ENCODE assay signal across 30 mouse cellular contexts in the genomic region with DNA sequence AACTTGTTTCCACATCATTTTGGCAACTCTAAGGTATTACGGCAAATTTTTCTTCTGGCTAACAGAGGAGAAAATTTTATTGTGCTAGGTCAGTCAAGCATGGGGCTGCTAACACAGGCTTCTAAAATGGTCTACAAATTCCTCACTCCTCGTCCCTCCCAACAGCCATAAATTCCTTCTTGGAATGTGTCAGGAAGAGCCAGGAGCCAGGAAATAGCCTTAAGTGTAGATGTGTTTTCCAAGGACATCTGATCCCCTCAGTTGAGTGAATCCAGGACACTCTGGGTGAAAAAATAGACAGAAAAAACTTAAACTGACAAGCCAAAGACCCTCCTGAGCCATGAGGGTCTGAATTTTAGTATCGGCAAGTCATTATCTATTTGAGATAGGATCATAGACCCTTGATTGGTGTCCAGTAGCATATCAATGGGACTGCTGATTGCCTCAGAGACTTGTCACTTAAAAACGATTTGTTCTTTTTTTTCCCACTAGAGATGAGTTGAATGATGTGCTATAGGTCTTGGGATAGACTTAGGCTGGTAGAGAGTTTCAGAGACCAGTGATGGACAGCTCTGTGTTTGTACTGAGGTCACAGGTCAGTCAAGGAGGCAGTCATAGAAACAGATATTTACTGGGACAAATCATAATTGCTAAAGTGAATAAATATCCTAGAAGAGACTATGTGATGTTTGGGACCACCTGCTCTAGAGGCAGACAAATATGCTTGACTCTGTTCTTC. TPM values are rescaled to one million over a fixed set of nuclear protein-coding genes. Genes with fewer than 3 reads are reported as not detected.
DNase-seq lines count a peak whose midpoint lies in the region; ATAC-seq lines count a peak whose summit lies in the region.
"Had no signal": no experiment of that assay in that cellular context is flagged by ENCODE, and none has a peak within 500 bp of the region (broad histone marks: within the 10 kb centered on the region; RNA-seq: fewer than 3 reads in every experiment).

No protein-coding gene starts in this region.

- H3K27me3 ChIP-seq in midbrain, embryonic 11.5 days (ENCODE audit: control insufficient read depth, insufficient read depth, low read length): no peaks in the 10 kb centered on the region
- H3K27me3 ChIP-seq in midbrain, embryonic 15.5 days (replicated peaks): no peaks in the 10 kb centered on the region
- H3K27me3 ChIP-seq: embryonic facial prominence, embryonic 15.5 days; forebrain, embryonic 13.5 days; heart, embryonic 15.5 days; hindbrain, embryonic 13.5 days; limb, embryonic 15.5 days; liver, embryonic 13.5 days; megakaryocyte, embryonic 14.5 days; neural tube, embryonic 15.5 days; stomach, embryonic 15.5 days had no signal

- no peak for ATAC-seq in midbrain, embryonic 11.5 days (ENCODE audit: low FRiP score)
- no peak for ATAC-seq in midbrain, embryonic 15.5 days (replicated peaks)
- ATAC-seq: forebrain, embryonic 13.5 days; intestine, embryonic 16.5 days; lung, postnatal 0 days had no signal

- H3K4me1 ChIP-seq in midbrain, embryonic 11.5 days (ENCODE audit: control insufficient read depth, insufficient read depth, low read length): no peaks in the 10 kb centered on the region
- H3K4me1 ChIP-seq in midbrain, embryonic 15.5 days: no peaks in the 10 kb centered on the region
- H3K4me1 ChIP-seq: forebrain, embryonic 13.5 days; heart, embryonic 10.5 days; heart, embryonic 15.5 days; hindbrain, embryonic 13.5 days; liver, embryonic 13.5 days; megakaryocyte, embryonic 14.5 days; neural tube, embryonic 15.5 days; stomach, embryonic 15.5 days had no signal

- WGBS in midbrain, embryonic 11.5 days: 64% methylated on average over 4 of the region's 4 CpGs
- 58% methylated on average over 4 of the region's 4 CpGs for WGBS in midbrain, embryonic 15.5 days

- no peak overlapping the region for H3K27ac ChIP-seq in midbrain, embryonic 11.5 days (ENCODE audit: low read depth, low read length)
- no peak overlapping the region for H3K27ac ChIP-seq in midbrain, embryonic 15.5 days
- H3K27ac ChIP-seq: embryonic facial prominence, embryonic 15.5 days; forebrain, embryonic 13.5 days; heart, embryonic 10.5 days; heart, embryonic 15.5 days; hindbrain, embryonic 13.5 days; limb, embryonic 10.5 days; liver, embryonic 13.5 days; neural tube, embryonic 15.5 days; stomach, embryonic 15.5 days had no signal

- H3K36me3 ChIP-seq in midbrain, embryonic 11.5 days (ENCODE audit: control insufficient read depth, insufficient read depth, low read length): no peaks in the 10 kb centered on the region
- H3K36me3 ChIP-seq in midbrain, embryonic 15.5 days (replicated peaks): no peaks in the 10 kb centered on the region
- H3K36me3 ChIP-seq: embryonic facial prominence, embryonic 15.5 days; heart, embryonic 10.5 days; heart, embryonic 15.5 days; hindbrain, embryonic 13.5 days; limb, embryonic 10.5 days; liver, embryonic 13.5 days; neural tube, embryonic 15.5 days; stomach, embryonic 15.5 days had no signal

- DNase-seq in kidney, adult 9 months: peak; percentile 3
- no peak for DNase-seq in kidney, postnatal 4 days
- DNase-seq in midbrain, embryonic 11.5 days (ENCODE audit: low spot score, missing footprints): peak; percentile 57
- peak; percentile 36 for DNase-seq in embryo, embryonic 10.5 days (ENCODE audit: low spot score)
- peak; percentile 21 for DNase-seq in skeletal muscle tissue, adult 2 months (ENCODE audit: low read depth, low spot score)
- no peak for DNase-seq in right cerebral cortex, adult 18-20 months
- DNase-seq in right cerebral cortex, postnatal 25 days: no peak
- DNase-seq: adrenal gland, postnatal 14 days; B cell, adult 2 months; cerebellum, adult 2 months; cerebellum, postnatal 14 days; gastrocnemius, postnatal 10 days; layer of hippocampus, adult 9-11 months; liver, embryonic 13.5 days; lung, adult 18-20 months; lung, postnatal 4 days; midbrain, embryonic 14.5 days had no signal

- no peaks in the 10 kb centered on the region for H3K9me3 ChIP-seq in midbrain, embryonic 11.5 days (ENCODE audit: control insufficient read depth, low read length)
- no peaks in the 10 kb centered on the region for H3K9me3 ChIP-seq in midbrain, embryonic 15.5 days
- H3K9me3 ChIP-seq: embryonic facial prominence, embryonic 15.5 days; forebrain, embryonic 13.5 days; heart, embryonic 10.5 days; heart, embryonic 15.5 days; hindbrain, embryonic 13.5 days; limb, embryonic 10.5 days; limb, embryonic 15.5 days; liver, embryonic 13.5 days; neural tube, embryonic 15.5 days; stomach, embryonic 15.5 days had no signal

- no peak overlapping the region for H3K4me3 ChIP-seq in midbrain, embryonic 11.5 days (ENCODE audit: low read depth, low read length)
- no peak overlapping the region for H3K4me3 ChIP-seq in midbrain, embryonic 15.5 days
- H3K4me3 ChIP-seq: embryonic facial prominence, embryonic 15.5 days; forebrain, embryonic 13.5 days; heart, embryonic 10.5 days; heart, embryonic 15.5 days; hindbrain, embryonic 13.5 days; limb, embryonic 10.5 days; limb, embryonic 15.5 days; liver, embryonic 13.5 days; megakaryocyte, embryonic 14.5 days; neural tube, embryonic 15.5 days; stomach, embryonic 15.5 days had no signal

- no peak overlapping the region for H3K9ac ChIP-seq in midbrain, embryonic 11.5 days (ENCODE audit: low read length)
- no peak overlapping the region for H3K9ac ChIP-seq in midbrain, embryonic 15.5 days
- H3K9ac ChIP-seq: embryonic facial prominence, embryonic 15.5 days; forebrain, embryonic 13.5 days; heart, embryonic 15.5 days; hindbrain, embryonic 13.5 days; limb, embryonic 15.5 days; liver, embryonic 13.5 days; neural tube, embryonic 15.5 days; stomach, embryonic 15.5 days had no signal

- H3K4me2 ChIP-seq in midbrain, embryonic 11.5 days: no peak overlapping the region
- no peak overlapping the region for H3K4me2 ChIP-seq in midbrain, embryonic 15.5 days
- H3K4me2 ChIP-seq: embryonic facial prominence, embryonic 15.5 days; forebrain, embryonic 13.5 days; heart, embryonic 15.5 days; hindbrain, embryonic 13.5 days; limb, embryonic 15.5 days; liver, embryonic 13.5 days; neural tube, embryonic 15.5 days; stomach, embryonic 15.5 days had no signal

RNA-seq across cellular contexts. Expression of a gene that starts 22.6 kb away (rescaled TPM):
- polyA plus RNA-seq in midbrain, embryonic 11.5 days (2014; fragmentation: Nextera tagmentation; extraction: Ambion mirVana): 4.0 and 4.4 TPM in 2 replicates
- polyA plus RNA-seq in midbrain, embryonic 15.5 days (2015; fragmentation: Nextera tagmentation; extraction: Ambion mirVana): 52.6 and 63.1 TPM in 2 replicates

Comparison
In these comparisons a context has a peak if more than half of its experiments do, and no peak if none do; other contexts are left out.
1. DNase-seq: peak in kidney, adult 9 months (single experiment), midbrain, embryonic 11.5 days (single experiment), embryo, embryonic 10.5 days (single experiment) and skeletal muscle tissue, adult 2 months (single experiment); none in kidney, postnatal 4 days (0 of 2), right cerebral cortex, adult 18-20 months (single experiment) and right cerebral cortex, postnatal 25 days (single experiment).